Mouse (Mus musculus) gastrocnemius, postnatal 25 days (tissue): Measurements from ENCODE around the gene Ccdc107. TPM values are rescaled to one million over a fixed set of nuclear protein-coding genes. Genes with fewer than 3 reads are reported as not detected.

ENCODE experiments used
- DNase-seq: peaks from one replicate; pipeline ENCODE4 v3.0.0; 2022
- total RNA-seq, 2 experiments: library from RNA; stranded (reverse); gene quantifications; 1 replicate in 1 of 2; 2 replicates in 1 of 2; pipeline ENCODE4 v1.2.3; 2021

The Ccdc107 gene
- total RNA-seq, 2 experiments from 2014 or later: 21.9 to 26.8 TPM

DNA sequence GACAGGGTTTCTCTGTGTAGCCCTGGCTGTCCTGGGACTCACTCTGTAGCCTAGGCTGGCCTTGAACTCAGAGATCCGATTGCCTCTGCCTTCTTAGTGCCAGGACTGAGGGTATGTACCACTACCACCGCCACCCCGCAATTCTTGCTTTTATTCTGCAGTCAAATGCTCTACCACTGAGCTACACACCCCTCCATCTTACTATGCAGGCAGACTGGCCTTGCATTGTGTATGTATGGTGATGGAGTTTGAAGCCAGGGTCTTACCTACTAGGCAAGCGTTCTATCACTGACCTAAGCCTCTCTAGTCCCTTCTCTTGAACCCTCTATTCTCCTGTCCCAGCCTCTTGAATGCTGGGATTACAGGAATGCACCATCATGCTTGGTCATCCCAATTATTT is 20.6 kb downstream of the Ccdc107 start:
- no peak for DNase-seq

- DNase-seq: no peak
These were observed 21.1 kb downstream of the Ccdc107 start for GRCm38 (mm10) chr4:43513791-43514190.

DNA sequence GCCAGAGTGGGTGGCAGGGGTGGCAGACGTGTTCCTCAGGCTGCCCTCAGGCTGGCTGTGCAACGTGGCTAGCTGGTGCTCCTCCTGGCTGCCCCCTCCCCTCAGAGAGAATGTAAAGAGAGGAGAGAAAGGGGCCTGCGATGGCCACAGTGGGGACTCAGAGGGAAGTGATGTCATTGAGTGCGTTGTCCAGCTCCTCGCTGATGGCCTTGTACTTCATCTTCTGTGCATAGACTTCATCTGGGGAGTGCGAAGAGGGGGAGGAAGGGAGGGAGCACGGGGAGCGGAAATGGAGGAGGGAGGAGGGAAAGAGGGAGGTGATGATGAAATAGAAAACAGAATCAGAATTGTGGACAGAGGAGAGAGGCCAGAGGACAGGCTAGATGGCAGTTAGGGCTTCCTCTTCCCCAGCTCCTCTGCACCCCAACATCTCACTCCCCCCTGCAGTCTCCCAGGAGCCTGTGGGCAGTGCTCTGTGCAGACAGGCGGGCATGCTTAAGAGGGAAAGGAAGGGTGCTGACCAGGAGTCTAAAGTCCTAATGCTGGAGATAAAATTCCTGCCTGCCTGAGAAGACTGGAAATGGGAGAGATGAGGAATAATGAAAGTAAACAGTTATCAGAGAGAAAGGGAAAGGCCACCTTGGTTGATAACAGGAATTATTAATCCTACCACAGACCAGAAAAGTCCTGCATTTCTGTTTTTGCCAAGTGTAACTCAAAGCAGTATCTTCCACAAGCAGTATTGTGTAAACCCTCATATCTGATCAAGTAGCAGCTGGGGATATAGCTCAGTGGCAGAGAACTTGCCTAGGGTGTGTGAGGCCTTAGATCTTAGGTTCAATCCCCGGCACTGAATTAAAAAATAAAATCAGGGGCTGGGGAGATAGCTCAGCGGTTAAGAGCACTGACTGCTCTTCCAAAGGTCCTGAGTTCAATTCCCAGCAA is 23.3 kb downstream of the Ccdc107 start:
- no peak for DNase-seq

GRCm38 (mm10) chr4:43519551-43519950 is 26.9 kb downstream of the Ccdc107 start:
- no peak for DNase-seq

DNA sequence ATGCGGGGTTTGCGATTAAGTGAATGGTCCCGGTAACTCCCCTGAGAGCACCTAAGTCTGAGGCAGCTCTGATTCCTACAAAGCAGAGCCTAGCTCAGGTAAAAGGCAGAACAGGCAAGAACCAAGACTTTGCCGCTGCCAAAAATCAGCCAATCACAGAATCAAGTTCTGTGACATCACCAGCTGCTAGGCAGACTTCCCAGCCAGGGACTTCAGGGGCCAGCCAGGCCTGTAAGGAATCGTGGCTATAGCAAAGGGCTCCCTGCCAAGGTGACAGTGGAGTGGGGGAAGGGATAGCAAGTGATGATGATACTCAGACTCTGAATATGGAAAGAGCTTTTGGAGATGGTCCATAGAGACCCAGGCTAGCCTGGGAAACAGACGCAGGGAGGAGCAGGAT is 27.3 kb downstream of the Ccdc107 start:
- peak; percentile 82 for DNase-seq

- DNase-seq: no peak
These were observed 35.2 kb downstream of the Ccdc107 start for GRCm38 (mm10) chr4:43527880-43528279.

GRCm38 (mm10) chr4:43528487-43528886 is 35.8 kb downstream of the Ccdc107 start:
- DNase-seq: no peak

DNA sequence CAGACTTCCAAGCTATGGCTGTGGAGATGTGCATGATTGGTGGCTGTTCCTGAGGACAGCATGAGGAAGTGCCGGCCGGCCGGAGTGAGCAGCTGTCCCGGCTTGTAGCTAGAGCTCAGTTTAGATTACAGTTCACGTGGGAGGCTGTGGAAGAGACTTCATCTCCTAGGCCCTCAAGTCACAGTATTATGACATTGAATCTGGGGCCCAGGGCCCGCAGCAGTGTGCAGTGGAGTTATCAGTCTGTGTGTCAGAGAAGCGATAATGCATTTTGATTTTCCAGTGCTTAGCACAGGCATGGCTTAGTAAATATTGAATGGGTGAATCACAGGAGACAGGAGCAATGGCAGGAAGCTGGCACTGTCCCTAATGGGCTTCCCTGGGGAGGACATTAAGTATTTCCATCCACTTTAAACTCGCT is 37.4 kb downstream of the Ccdc107 start:
- DNase-seq: no peak

GRCm38 (mm10) chr4:43530581-43530980 is 37.9 kb downstream of the Ccdc107 start:
- DNase-seq: peak; percentile 48

GRCm38 (mm10) chr4:43533270-43533669 is 40.6 kb downstream of the Ccdc107 start:
- DNase-seq: no peak

DNA sequence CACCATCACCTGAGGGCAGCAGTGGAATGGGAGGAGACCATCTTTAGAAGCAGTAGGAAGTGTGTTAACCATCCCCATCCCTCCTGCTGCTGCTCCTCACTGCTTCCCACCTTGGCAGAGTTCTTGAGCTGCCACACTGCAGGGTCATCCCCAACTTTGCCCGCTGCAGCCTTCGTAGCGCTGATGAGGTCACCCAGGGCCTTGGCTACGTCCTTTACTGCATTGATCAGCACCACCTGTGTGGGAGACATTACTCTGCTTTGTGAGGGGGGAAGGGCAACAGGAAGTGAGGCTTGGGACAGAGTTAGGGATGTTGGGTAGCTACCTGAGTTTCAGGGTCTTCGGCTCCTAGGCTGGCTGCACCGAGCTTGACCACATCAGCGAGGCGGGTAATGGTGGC is 42.9 kb downstream of the Ccdc107 start:
- no peak for DNase-seq

DNA sequence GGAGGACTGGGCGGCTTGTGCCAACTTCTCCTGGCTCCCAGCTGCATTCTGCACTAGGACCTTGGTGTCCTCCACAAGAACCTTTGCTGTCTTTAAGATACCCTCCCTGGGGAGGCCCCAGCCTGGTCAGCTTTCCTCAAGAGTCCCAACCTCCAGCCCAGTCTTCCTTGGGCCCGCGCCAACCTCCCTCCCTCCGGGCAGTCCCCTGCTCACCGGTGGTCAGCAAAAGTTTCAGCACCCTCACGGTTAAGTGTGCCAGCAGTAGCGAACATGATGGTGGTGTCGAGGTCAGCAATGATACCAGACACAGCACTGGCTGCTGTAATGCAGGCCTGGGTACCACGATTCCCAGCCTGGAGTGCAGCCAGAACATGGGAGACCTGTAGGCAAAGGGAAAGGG is 43.3 kb downstream of the Ccdc107 start:
- DNase-seq: no peak

DNA sequence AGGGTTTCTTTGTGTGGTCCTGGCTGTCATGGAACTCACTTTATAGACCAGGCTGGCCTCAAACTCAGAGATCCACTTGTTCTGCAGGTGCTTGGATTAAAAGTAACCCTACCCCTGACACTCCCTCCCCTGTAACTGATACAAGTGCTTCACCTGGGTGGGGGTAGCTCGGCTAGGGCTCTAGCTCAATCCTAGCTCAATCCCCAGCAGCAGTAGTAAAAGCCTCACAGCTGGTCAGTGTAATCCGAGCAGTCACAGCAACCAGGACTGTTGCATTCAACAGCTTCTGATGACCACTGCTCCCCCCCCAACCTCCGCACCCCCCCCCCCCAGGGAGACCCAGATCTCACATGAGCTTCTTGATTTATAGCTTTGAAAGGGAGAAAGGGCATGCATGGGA is 49.3 kb downstream of the Ccdc107 start:
- DNase-seq: no peak

Other genes starting within 250 kb of the Ccdc107 start
- gene Atp8b5, start 225.7 kb upstream of the Ccdc107 start, total RNA-seq: not detected
- 10 to 100 TPM; 22.1 to 24.2 TPM for gene Rusc2, start 110.9 kb upstream of the Ccdc107 start, total RNA-seq
- not detected for gene Fam166b, start 63.8 kb upstream of the Ccdc107 start, total RNA-seq
- gene Tesk1, start 51.0 kb upstream of the Ccdc107 start, total RNA-seq: 10 to 100 TPM; 41.7 to 47.2 TPM
- not detected for gene Cd72, start 38.3 kb upstream of the Ccdc107 start, total RNA-seq
- not detected for gene Sit1, start 9.2 kb upstream of the Ccdc107 start, total RNA-seq
- gene Arhgef39, start 6.8 kb downstream of the Ccdc107 start, total RNA-seq: under 1 TPM in 1 of 2 experiments, not detected in 1; 0.69 TPM
- gene Car9, start 14.1 kb downstream of the Ccdc107 start, total RNA-seq: 1 to 10 TPM; 2.2 to 2.7 TPM
- over 10,000 TPM in 1 of 2 experiments, 1,000 to 10,000 TPM in 1; 8,936 to 14,319 TPM for gene Tpm2, start 30.9 kb downstream of the Ccdc107 start, total RNA-seq
- gene Creb3, start 69.4 kb downstream of the Ccdc107 start, total RNA-seq: 10 to 100 TPM; 34.9 to 41.8 TPM
- 10 to 100 TPM; 56.2 to 79.8 TPM for gene Tln1, start 69.8 kb downstream of the Ccdc107 start, total RNA-seq
- gene Rgp1, start 85.8 kb downstream of the Ccdc107 start, total RNA-seq: 10 to 100 TPM; 21.1 to 22.5 TPM
- 1 to 10 TPM; 5.5 to 6.1 TPM for gene Gba2, start 86.0 kb downstream of the Ccdc107 start, total RNA-seq
- under 1 TPM in 1 of 2 experiments, not detected in 1; 0.64 TPM for gene Msmp, start 91.6 kb downstream of the Ccdc107 start, total RNA-seq
- 10 to 100 TPM; 32.5 to 36.6 TPM for gene Npr2, start 139.0 kb downstream of the Ccdc107 start, total RNA-seq
- gene Spag8, start 160.7 kb downstream of the Ccdc107 start, total RNA-seq: under 1 TPM in 1 of 2 experiments, not detected in 1; 0.33 TPM
- 10 to 100 TPM; 37.5 to 39.6 TPM for gene Hint2, start 163.6 kb downstream of the Ccdc107 start, total RNA-seq
- gene Tmem8b, start 176.1 kb downstream of the Ccdc107 start, total RNA-seq: 10 to 100 TPM; 10.7 to 12.1 TPM
- under 1 TPM in 1 of 2 experiments, not detected in 1; 0.13 TPM for gene Fam221b, start 176.2 kb downstream of the Ccdc107 start, total RNA-seq
- gene Olfr70, start 207.9 kb downstream of the Ccdc107 start, total RNA-seq: not detected
- not detected for gene Olfr71, start 217.4 kb downstream of the Ccdc107 start, total RNA-seq
- 1 to 10 TPM; 1.4 to 2.3 TPM for gene Hrct1, start 234.3 kb downstream of the Ccdc107 start, total RNA-seq
- gene Spaar, start 237.1 kb downstream of the Ccdc107 start, total RNA-seq: 1 to 10 TPM; 1.3 to 1.5 TPM